Mouse (Mus musculus): ENCODE measurements at regions not wholly inside any gene's neighbourhood (a gene's known extent, or its start where the extent isn't known, plus 50 kb on each side); places are given as distances from the start of the nearest gene placed in this dataset.

GRCm38 (mm10) chr11:112885336-112885940 lies 103.4 kb downstream of the Sox9 start:
- DNase-seq (ENCODE audit: low spot score in 2 of 2), result no peak

- DNase-seq (ENCODE audit: low spot score in 2 of 2), result no peak
Observed at GRCm38 (mm10) chr11:112886139-112886538, 104.1 kb downstream of the Sox9 start.

GRCm38 (mm10) chr11:112889760-112890159 lies 107.7 kb downstream of the Sox9 start:
- DNase-seq (ENCODE audit: low spot score in 2 of 2), result no peak

- DNase-seq (ENCODE audit: low spot score in 2 of 2), result no peak
Observed at GRCm38 (mm10) chr11:112897597-112897996, 115.6 kb downstream of the Sox9 start.

- DNase-seq (ENCODE audit: low spot score in 2 of 2), result no peak
Observed at GRCm38 (mm10) chr11:112902618-112903017, 120.6 kb downstream of the Sox9 start.

GRCm38 (mm10) chr11:112910309-112910708 lies 128.3 kb downstream of the Sox9 start:
- DNase-seq (ENCODE audit: low spot score in 2 of 2), result no peak

GRCm38 (mm10) chr11:112912875-112913274 lies 130.9 kb downstream of the Sox9 start:
- DNase-seq (ENCODE audit: low spot score in 2 of 2), result no peak

GRCm38 (mm10) chr11:112916923-112917322 lies 134.9 kb downstream of the Sox9 start:
- DNase-seq (ENCODE audit: low spot score in 2 of 2), result no peak

GRCm38 (mm10) chr11:112920131-112920530 lies 138.1 kb downstream of the Sox9 start:
- no peak for DNase-seq (ENCODE audit: low spot score in 2 of 2)

GRCm38 (mm10) chr11:112924577-112924976 lies 142.6 kb downstream of the Sox9 start:
- no peak for DNase-seq (ENCODE audit: low spot score in 2 of 2)

- no peak for DNase-seq (ENCODE audit: low spot score in 2 of 2)
Observed at GRCm38 (mm10) chr11:112925140-112925539, 143.1 kb downstream of the Sox9 start.

- DNase-seq (ENCODE audit: low spot score in 2 of 2), result no peak
Observed at GRCm38 (mm10) chr11:112926330-112927025, 144.5 kb downstream of the Sox9 start.

GRCm38 (mm10) chr11:112930186-112930808 lies 148.3 kb downstream of the Sox9 start:
- no peak for DNase-seq (ENCODE audit: low spot score in 2 of 2)

GRCm38 (mm10) chr11:112938035-112938434 lies 156.0 kb downstream of the Sox9 start:
- no peak for DNase-seq (ENCODE audit: low spot score in 2 of 2)

- DNase-seq (ENCODE audit: low spot score in 2 of 2), result no peak
Observed at GRCm38 (mm10) chr11:112951421-112951820, 169.4 kb downstream of the Sox9 start.

- no peak for DNase-seq (ENCODE audit: low spot score in 2 of 2)
Observed at GRCm38 (mm10) chr11:112952356-112952755, 170.3 kb downstream of the Sox9 start.

GRCm38 (mm10) chr11:112953491-112953890 lies 171.5 kb downstream of the Sox9 start:
- DNase-seq (ENCODE audit: low spot score in 2 of 2), result no peak

- DNase-seq (ENCODE audit: low spot score in 2 of 2), result no peak
Observed at GRCm38 (mm10) chr11:112956748-112957440, 174.9 kb downstream of the Sox9 start.

- no peak for DNase-seq (ENCODE audit: low spot score in 2 of 2)
Observed at GRCm38 (mm10) chr11:112959609-112960008, 177.6 kb downstream of the Sox9 start.

- DNase-seq (ENCODE audit: low spot score in 2 of 2), result no peak
Observed at GRCm38 (mm10) chr11:112973286-112973685, 191.3 kb downstream of the Sox9 start.

GRCm38 (mm10) chr11:112974893-112975292 lies 192.9 kb downstream of the Sox9 start:
- no peak for DNase-seq (ENCODE audit: low spot score in 2 of 2)

All from adrenal gland, postnatal 4 days (tissue).